Mouse (Mus musculus): ENCODE results near the gene Id2.
A peak's percentile ranks its signal among the peaks of the same experiment; 100 is the strongest.

Id2 gene

DNA sequence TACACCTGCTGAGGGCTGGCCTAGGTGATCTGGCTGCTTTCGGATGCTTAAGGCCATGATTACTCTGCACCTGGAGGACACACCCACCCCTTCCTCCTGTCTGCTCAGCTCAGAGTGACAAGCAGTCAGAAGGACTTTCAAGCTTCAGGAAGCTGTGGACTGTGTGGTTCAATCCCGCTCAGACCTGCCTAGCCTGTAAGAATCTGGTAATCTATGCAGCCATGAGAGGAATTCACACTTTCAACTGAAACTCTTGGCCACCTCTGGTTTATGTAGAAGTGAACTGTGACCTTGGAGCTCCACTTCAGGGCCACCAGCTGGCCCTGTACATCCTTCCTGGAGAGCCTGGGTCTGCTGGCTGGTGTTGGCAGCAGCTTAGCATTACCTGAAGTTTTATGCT lies 11.9 kb upstream of the Id2 start:
- peak; percentile 44 for DNase-seq (ENCODE audit: low read depth, low spot score)

DNA sequence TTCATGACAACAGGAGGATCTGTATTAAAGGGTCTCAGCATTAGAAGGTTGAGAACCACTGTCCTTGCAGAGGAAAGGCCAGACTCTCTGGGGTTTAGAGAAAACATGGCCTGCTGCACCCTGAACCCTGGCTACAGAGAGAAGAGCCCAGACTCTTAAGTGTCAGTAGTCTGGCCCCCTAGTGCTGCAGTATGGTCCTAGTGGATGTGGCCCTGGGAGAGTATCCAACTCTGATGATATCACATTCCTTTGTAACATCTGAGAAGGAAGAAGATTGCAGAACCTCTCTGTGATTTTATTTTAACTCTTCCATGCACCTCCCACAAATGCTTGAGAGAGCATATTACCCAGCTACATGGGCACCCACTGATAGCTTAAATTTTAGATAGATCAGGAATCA lies 7.6 kb upstream of the Id2 start:
- no peak for DNase-seq (ENCODE audit: low read depth, low spot score)

DNA sequence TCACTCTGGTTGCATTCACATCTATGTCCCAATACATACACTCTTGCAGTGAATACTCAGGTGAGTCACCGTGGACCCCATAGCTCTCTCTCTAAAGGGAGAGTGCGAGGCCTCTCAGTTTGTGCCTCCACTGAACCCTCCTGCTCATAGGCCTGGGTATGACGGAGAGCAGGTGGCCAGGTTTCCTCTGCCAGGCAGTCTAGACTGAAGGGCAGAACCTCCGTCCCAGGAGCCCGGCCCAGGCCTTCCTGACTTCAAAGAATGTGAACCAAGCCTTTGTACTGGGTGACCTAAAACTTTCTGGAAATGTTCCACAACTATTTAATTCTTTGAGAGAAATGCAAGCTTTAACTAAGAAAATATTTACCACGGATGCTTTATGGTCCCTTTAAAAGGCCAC lies 7.0 kb upstream of the Id2 start:
- no peak for DNase-seq (ENCODE audit: low read depth, low spot score)

DNA sequence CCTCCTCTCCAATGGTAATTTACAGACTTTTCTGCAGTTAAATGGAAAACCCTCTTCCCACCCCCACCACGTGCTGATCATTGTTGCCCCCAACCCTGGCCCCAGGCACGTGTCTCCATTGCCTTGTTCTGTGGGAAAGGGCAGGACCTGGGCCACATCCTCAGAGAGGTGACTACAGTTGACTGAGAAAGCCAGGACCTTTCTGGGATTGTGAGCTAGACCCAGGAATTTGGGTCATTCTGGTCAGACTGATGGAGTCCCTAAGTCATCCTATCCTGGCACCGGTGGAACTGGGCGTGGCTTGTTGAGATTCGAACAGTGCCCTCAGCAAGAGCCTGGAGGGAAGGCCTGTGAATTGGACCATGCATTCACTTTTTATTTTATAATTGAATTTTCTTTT lies 4.4 kb upstream of the Id2 start:
- DNase-seq (ENCODE audit: low read depth, low spot score): peak; percentile 37

DNA sequence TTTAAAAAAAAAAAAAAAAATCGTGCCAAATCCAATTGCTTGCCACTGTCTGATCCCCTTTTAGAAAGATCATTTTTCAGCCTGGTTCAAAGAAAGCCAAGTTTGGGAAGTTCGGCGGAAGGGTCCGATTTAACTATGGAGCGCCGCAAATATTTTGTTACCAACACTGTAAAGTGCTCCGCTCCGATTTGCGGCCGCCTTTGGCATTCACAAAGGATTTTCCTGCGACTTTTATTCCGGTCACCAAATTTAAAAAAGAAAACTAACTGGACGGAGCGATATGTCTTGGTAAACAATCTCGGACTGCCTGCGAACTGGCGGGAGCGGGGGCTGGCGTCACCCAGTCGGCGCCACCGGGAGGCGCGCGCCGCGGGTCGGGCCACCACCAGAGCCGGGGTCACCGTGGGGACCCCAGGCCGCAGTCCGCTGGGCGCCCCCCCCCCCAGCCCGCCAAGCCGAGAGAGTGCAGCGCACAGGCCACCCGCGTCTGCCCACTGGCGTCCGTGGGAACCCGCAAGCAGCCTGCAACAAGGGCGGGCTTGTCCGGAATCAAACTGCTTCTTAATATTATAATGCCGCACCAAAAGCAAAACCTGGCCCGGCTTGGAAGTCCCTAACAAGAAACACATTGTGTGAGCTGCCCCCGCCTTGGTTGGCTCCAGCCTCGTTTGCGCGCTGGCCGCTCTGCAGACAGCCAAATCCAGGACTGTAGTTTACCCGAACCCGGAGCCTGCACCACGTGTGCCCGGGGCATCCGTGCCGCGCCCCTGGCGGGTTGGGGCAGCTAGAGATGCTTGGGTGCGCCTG lies 3.7 kb upstream of the Id2 start:
- DNase-seq (ENCODE audit: low read depth, low spot score): peak; percentile 64

DNA sequence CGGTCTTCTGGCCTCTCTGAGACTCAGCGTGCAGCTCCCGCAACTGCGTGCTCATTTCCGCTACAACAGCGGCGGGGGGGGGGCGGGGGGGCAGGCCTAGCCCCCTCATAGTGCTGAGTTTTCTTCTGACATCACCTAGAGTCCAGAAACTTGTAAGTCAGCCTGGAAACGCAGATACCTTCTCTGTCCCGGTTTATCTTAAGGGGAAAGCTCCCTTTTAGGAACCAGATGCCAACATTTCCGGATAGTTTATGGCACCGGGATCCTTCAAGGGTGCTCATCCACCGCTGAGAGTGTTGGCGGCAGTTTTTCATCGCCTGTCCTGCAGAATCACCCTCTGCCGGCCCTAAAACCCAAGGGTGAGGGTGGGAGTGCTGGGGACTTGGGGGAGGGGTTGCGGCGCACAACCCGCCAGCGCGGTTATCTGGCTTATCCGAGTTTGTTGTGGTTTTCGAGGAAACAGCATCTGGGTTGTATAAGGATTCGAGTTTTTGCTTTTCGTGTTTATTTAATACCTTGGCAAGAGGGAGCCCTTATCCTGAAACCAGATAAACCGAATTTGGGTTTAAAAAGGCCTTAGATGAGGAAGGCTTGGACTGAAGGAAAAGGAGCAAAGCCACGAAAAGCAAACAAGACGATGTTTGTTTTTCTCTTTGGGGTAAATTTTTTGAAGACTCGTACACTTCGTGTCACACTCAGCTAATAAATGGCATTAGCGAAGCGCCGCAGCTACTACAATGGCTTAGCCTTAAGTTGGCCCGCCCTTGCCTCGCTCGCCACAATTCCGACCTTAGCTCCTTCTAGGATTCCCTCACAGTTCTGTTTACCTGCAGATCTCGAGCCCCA lies 2.8 kb upstream of the Id2 start:
- peak; percentile 45 for DNase-seq (ENCODE audit: low read depth, low spot score)

DNA sequence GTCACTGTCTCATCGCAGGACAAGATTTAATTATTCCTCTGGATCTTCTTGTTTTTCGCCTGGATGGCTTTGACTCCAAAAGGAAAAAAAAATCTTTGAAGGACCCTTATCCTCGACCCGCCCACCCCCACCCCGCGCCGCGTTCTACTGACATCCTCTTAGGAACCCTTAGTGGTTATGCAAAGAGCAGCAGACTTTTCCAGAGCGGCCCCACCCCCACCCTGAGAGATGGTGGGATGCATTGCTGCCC lies 2.3 kb upstream of the Id2 start:
- peak; percentile 71 for DNase-seq (ENCODE audit: low read depth, low spot score)

DNA sequence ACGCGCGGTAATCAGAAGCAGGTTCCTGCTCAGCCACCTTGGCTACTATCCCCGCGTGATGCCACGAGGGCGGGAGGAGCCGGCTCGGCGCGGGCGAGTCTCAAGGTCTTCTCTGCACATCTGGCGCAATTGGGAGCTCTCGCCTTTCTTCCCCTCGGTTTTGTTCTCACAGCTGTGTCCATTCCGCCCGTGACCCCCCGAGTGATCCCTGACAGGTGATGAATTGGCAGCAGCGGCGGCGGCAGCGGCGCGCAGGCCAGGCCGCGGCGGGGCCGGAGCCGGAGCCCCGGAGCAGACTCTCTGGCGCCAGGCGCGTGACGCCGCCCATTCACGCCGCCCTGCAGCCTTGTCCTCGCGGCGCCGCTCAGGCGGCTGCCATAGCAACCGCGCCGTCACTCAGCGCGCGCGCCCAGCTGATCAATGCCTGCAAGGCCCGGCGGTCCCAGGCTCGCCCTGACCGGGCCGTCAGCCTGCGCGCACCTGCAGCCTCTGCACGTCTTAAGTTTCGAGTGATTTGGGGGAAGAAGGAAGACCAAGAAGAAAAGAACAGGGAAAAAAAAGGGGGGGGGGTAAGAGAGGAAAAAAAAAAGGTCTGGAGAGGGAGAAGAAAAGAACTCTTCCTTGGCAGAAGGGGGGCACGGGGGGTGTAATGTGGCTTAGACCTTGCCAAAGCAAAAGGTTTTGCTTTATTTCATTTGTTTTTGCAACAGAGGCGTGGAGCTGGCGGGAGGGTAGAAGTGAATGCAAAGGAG lies 1.8 kb upstream of the Id2 start:
- peak; percentile 96 for DNase-seq (ENCODE audit: low read depth, low spot score)

DNA sequence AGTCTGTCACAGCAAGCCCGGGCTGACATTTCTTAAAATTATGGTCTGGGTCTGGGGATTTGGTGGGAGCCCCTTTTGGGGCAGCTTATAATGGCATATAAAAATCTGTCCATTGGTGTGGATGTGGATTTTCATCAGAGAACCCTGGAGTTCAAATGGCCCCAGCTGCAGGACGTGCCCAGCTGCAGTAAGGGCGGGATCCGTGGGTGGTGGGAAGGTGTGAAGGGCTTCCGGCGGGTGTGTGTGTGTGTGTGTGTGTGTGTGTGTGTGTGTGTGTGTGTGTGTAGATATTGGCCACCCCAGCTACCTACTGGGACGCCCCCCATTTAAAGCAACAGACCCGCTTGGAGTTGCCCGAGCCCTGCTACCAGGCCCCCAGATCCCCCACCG lies 1.2 kb upstream of the Id2 start:
- no peak for DNase-seq (ENCODE audit: low read depth, low spot score)

DNA sequence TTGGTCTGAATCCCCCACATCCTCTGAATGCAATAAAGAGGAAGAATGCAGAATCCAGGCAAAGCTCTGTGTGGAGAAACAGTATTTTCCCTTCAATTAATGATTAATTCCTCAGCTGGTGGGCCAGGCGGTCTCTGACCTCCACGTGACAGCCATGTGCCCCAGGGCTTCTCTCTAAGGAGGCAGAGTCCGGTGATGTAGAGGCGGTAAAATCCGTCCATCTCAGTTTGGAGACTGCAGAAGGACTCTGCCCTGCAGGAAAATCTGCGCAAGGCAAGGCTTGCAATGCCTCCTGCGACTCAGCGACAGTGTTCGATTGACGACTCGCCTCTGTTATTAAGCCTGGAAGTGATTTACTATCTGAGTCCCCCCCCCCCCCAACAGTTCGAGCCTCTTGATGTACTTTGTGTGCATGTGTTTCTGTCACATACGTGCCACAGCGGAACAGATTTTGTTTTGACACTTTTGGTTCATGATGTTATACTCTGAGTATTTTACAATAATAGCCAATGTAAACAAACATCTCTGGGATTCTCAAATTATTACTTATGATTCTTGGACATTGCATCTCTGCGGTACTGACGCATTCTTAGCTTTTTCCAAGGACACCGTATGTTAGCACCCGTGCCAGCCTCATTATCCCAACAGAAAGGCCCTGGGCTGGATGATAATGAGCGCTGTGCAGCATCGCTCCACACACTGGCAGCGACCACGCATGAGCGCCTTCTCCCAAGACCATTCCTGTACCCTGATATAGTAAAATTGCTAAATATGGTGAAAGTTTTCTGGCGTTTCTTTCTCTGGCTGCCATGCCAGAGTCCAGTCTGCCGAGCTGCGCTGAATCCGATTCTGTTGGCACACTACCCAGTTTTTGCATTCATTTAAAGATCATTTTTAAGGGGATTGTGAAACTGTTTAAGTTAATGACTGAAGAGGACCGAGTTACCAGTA lies 545 bp upstream of the Id2 start:
- DNase-seq (ENCODE audit: low read depth, low spot score): no peak

DNA sequence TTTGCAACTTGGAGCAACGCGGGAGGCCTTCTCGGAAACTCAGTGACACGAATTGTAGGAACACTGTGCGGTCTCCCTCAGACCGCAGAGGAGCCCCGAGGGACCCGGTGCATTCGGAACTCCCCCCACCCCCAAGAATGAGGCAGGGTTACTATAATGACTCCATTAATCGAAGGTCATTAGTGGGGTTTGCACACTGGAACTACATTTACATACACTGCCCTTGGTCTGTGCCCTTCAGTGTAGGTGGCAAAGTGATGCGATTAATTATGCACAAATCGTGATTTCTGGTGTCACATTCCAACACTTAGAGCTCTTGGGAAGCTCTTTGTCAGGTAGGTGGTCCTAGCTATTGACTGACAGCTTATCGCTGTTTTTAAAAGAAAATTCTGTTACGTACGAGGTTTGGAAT lies 294 bp downstream of the Id2 start:
- no peak for DNase-seq (ENCODE audit: low read depth, low spot score)

DNA sequence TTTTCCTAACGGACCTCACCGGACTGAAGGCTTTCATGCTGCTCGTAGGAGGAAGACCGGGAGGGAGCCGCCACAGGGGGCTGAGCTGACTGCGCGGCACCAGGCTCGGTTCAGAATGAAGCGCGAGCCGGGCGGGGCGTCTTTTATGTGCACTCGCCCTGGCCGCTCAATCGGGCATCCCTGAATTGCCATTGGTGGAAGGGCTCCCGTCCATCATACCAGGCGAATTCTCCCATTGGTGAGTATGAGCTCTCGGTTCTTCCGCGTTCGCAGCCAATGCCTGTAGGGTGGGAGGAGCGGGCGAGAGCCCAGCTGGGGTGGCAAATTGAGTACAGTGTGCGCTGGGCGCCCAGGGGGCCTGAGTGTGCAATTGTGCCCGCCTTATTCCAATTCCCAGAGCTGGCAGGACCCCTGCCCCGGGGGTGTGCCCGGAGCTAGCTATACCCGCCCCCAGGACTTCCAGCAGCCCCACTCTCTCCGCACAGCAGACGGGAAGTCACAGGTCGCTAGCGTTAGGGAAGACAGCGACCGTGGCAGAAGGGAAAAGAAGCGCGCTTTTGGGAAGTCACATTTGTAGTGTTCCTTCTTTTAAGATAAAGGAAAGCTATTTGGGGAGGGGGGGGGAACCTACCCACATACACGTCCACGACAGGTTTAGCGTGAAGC lies 833 bp downstream of the Id2 start:
- peak; percentile 98 for DNase-seq (ENCODE audit: low read depth, low spot score)

DNA sequence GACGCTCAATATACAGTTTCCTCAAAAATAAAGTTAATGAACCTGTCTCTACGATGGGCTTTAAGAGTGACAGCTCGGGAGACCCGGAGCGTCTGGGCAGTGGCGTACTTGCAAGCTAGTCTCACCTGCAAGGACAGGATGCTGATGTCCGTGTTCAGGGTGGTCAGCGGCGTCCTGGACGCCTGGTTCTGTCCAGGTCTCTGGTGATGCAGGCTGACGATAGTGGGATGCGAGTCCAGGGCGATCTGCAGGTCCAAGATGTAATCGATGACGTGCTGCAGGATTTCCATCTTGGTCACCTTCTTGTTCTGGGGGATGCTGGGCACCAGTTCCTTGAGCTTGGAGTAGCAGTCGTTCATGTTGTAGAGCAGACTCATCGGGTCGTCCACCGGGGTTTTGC lies 1.4 kb downstream of the Id2 start:
- no peak for DNase-seq (ENCODE audit: low read depth, low spot score)

DNA sequence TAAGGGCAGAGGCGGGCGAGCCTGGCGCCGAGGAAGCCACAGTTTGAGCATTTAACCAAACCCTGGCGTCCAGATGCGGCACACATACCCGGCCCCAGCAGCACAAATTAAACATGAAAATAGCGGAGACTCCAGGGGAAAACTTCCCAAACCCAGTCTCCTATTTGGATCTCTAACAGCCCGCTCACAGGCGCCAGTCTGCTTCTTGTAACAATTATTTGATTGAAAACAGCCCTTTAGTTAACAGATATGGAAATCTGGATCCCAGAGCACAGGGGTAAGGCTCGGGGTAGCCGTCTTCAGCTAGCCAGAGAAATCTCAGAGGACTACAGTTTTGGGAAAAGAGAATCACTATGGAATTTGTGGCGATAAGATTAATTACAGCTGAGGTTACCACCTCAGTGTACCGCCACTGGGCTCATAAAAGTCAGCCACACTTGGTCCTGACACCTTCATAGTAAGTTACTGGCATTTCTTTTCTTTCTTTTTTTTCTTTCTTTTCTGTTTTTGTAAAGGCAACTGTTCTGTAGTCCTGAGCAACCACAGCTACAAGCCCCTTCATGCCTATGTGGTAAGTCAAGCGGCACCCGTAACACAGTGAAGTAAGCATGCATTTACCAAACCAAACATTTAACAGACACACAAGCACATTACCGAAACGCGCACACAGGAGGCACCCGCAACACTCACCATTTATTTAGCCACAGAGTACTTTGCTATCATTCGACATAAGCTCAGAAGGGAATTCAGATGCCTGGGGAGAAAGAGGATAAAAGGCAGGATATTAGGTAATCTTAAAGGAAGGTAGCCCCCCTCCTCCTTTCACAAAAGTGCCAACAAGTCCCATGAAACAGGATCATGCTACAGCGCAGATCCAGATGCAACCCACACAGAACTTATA lies 2.1 kb downstream of the Id2 start:
- DNase-seq (ENCODE audit: low read depth, low spot score): no peak

DNA sequence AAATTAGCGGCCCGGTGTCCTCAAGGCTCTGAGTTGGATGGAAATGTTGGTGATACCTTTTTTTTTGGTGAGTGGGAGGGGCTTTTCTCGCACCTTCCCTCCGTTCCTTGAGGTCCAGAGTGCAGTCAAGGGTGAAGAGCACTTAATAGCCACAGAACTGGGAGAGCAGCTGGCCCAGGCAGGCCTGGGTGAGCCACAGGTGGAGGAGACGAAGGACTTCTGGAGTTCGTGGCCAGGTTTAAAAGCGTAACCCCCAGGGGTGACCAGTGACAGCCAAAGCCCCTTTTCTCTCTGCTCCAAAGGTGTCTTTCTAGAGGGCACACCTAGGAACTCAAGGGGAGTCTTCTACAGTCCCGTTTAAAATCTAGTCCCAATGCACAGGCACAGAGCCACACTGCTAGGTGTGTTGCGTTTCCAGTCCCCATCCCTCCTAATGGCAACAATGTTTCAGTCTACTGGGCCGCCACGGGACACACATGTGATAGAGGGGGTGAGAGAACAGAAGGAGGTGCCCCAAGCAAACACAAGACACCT lies 3.6 kb downstream of the Id2 start:
- no peak for DNase-seq (ENCODE audit: low read depth, low spot score)

DNA sequence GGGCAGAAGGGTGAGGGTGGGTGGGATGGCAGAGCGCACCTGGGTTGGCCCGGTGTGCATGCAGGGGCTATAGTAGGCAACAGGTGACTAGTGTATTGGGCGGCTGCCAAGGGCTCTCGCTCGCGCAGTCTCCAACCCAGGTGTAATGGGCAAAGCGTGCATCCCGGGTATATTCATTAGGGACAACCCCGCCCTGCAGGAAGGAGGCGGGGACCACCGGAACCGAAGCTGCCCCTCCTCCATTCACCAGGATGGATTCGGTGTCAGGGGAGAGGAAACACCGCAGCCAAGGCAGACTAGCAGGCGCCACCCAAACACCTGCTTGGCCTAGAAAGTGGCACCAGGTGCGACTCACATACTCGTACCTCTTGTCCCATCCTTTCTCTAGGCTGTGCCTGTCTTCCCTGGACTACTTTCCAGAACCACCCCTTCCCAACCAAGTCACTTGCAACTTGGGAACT lies 4.2 kb downstream of the Id2 start:
- DNase-seq (ENCODE audit: low read depth, low spot score): peak; percentile 67

DNA sequence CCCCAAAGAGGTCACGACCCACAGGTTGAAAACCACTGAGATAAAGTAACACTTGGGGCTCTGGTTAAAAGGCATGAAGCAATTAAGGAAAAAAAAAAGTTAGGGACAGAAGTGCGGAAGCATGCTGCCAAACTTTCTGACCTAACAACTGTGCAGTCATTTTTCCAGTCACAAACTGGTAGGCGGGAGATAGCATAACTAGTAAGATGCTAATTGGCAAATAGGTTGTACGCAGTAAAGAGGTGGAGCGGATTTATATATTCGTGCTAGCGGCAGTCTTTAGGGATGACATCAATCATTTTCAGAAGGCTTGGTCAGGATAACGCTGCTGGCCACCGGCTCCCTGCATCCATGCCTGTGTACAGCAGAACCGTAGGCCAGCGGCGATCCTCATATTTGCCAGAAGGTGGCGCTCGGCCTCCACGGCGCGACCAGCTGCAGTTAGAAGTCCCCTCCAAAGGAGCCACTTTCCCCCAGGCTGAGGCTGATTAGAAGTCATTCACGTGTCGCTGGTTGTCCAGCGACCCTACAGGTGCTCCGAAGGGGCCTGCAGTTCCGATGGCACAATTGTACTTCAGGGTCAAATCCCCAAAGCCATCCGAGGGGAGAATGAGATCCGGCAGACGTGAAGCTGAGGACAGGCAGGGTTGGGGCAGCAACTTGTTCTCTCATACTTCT lies 4.8 kb downstream of the Id2 start:
- DNase-seq (ENCODE audit: low read depth, low spot score): peak; percentile 88

DNA sequence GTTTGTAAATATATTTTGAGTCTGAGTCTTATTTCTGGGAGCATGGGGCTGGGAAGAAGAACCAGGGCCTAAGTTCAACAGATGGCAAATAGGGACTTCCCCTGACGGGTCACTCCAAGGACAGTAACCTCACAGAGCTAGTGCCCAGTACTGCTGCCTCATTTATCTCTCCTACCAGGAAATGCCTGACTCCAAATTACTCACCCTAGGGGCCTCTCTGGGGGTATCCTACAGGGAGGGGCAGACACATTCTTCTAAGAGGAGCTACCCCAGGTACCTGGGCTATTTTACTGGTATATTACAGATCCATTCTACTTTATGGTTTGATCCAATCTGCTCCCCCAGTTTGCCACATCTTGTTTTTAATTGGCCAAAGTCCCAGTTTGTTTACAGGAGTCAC lies 7.5 kb downstream of the Id2 start:
- DNase-seq (ENCODE audit: low read depth, low spot score): no peak

DNA sequence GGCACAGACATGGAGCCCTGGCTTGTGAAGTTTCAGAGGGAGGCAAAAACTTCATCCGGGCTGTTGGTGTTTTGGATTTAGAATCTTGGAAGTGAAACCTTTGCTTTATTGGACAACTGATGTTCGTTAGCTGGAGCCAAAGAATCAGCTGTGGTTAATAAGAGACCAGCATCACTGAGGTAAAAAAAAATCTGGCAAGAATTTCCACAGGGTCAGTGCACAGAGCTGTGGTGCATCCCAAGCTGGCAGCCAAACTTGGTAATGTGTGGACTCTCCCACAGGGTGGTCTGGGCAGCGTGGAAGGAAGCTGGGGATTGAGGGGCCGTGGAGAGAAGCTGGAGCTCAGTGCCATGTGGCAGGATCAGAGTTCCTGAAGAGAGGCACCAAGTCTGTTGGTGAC lies 10.0 kb downstream of the Id2 start:
- DNase-seq (ENCODE audit: low read depth, low spot score): no peak

All from ZHBTc4 (cell line).